Mouse (Mus musculus) heart, postnatal 25 days (tissue): ENCODE results near the gene Gm9745. TPM values are rescaled to one million over a fixed set of nuclear protein-coding genes. Genes with fewer than 3 reads are reported as not detected.
"Not testable (repeated sequence)": the region's sequence is repeated elsewhere in the genome, so short reads cannot be mapped to it uniquely, and the experiment has no call there.

Source experiments
- DNase-seq: peaks from one replicate; pipeline ENCODE4 v3.0.0; 2022; ENCODE audit warnings: low spot score
- intact Hi-C: fragments of 180-260 bp; cut with DNase I; formaldehyde crosslinking; loops from one replicate; pipeline ENCODE4 v1.15.1; 2025
- microRNA-seq: library from miRNA; unstranded; fragments of <30 nt; microRNA quantifications from one replicate; pipeline ENCODE4 v1.2.0, GENCODE M21; 2022
- total RNA-seq, 2 experiments: library from RNA; stranded (reverse); gene quantifications; 2 replicates each; pipeline ENCODE4 v1.2.3; 2021

Gm9745 gene
- total RNA-seq, 2 experiments from 2014 or later: not detected

DNA sequence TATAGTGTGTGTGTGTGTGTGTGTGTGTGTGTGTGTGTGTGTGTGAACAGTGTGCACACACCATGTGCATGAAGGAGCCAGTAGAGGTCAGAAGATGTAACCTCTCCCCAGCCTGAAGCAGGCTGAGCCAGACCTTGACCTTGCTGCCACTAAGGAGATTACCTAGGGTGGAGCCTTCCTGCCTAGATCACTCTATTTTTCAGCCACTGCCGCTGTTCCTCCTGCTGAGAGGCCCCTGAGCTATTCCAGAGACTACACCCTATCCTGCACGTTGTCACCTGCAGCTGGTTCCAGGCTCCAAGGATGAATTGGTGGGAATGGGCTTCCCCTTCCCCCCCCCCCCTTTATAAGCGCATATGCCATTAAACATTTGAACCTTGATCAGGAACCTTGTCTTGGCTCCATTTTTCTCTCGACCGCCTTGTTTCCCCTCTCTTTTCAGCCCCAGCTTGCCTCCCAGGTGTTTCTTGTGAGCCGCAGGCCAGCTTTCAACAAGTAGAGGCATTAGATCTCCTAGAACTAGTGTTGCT is 10.4 kb downstream of the Gm9745 start:
- intact Hi-C loops, DNase-seq: not testable (repeated sequence)

DNA sequence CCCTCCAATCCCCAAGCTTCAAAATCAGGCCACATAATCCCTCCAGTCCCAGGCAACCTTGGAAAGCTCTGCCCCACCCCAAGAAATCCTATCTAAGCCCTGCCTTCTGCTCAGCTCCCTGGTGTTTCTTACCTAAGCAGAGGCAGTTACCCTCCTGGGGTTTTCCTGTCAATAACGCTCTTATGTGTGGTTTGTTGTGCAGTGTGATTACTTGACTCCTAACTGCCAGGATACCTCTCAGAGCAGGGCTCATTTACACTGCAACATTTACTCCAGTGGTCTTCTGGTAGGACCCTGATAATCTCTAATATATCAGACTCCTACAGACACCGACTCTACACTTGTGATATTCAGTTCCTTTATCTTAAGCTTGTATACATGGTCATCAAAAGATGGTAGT is 14.5 kb downstream of the Gm9745 start:
- DNase-seq: no peak
- intact Hi-C loops: no loop called here

DNA sequence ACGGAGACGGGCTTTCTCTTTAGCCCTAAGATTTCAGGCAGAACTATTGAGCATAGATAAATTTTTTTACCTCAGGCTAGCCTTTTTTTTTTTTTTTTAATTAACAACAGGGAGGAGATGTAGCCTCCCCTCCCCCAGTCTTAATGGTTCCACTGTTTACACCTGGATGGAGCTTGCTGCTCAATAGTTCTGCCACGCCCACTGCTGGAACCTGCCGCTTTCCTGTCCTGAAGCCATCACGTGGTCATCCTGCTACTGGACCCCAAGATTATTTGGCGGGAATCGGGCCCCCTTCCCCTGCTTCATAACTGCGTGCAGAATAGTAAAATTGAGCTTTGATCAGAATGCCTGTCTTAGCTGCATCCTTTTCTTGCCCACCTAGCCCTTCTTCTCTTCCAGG is 34.1 kb downstream of the Gm9745 start:
- DNase-seq, intact Hi-C loops: not testable (repeated sequence)

DNA sequence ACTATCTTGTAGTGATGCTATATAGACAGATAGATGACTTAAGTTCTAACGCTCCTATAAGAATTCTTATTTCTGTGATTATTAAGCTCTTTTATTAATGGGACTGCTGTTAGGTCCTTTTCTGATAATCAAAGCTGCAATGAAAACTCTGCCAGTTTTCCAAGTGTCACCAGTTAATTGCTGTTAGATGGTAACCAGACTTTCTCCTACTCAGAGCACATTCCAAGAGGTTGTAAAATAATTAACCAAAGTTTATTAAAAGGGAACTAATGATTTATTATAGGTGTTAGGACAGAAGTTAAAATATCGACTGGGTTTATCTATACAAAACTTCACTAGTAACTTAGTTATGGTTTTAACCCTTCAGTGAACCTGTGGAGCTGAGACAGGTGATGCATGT is 42.0 kb downstream of the Gm9745 start:
- intact Hi-C loops: not testable (repeated sequence)

More for the DNA sequence above, 42.0 kb downstream of the Gm9745 start:
- not testable (repeated sequence) for DNase-seq

Small RNA genes within 50 kb of the gene (microRNA-seq; reads per million reads assigned to microRNA genes)
- gene Gm22750: not detected

Other genes with a start within 250 kb of the Gm9745 start
- gene Wdr37, start 76.3 kb downstream of the Gm9745 start, total RNA-seq: 10 to 100 TPM; 28.9 to 35.2 TPM
- gene Idi1, start 62.7 kb downstream of the Gm9745 start, total RNA-seq: 1 to 10 TPM; 5.6 to 6.4 TPM
- not detected for gene Idi2, start 4.6 kb upstream of the Gm9745 start, total RNA-seq
- gene Gtpbp4, start 47.9 kb upstream of the Gm9745 start, total RNA-seq: 10 to 100 TPM; 38.4 to 40.2 TPM
- 10 to 100 TPM; 76.3 to 81.3 TPM for gene Larp4b, start 145.7 kb upstream of the Gm9745 start, total RNA-seq